ENCODE assay signal across 25 mouse cellular contexts in genomic region chr1:163380591-163380990, GRCm38 (mm10). TPM values are rescaled to one million over a fixed set of nuclear protein-coding genes. Genes with fewer than 3 reads are reported as not detected.
DNase-seq lines count a peak whose midpoint lies in the region; ATAC-seq and TF ChIP-seq lines count a peak whose summit lies in the region.
"Had no signal": no experiment of that assay in that cellular context is flagged by ENCODE, and none has a peak within 500 bp of the region (broad histone marks: within the 10 kb centered on the region; RNA-seq: fewer than 3 reads in every experiment).

No protein-coding gene starts in this region.

- H3K9me3 ChIP-seq in heart, embryonic 13.5 days, result no peaks in the 10 kb centered on the region
- no peaks in the 10 kb centered on the region for H3K9me3 ChIP-seq in stomach, embryonic 15.5 days
- H3K9me3 ChIP-seq in stomach, postnatal 0 days (ENCODE audit: control insufficient read depth, low read length), result no peaks in the 10 kb centered on the region
- no peaks in the 10 kb centered on the region for H3K9me3 ChIP-seq in forebrain, embryonic 13.5 days (replicated peaks)
- no peaks in the 10 kb centered on the region for H3K9me3 ChIP-seq in midbrain, embryonic 16.5 days (replicated peaks; ENCODE audit: control insufficient read depth, low read length, poor library complexity, severe bottlenecking)
- H3K9me3 ChIP-seq: forebrain, embryonic 10.5 days; G1E; hindbrain, embryonic 10.5 days; hindbrain, embryonic 15.5 days; limb, embryonic 12.5 days; liver, embryonic 15.5 days; midbrain, embryonic 10.5 days; midbrain, embryonic 15.5 days; neural tube, embryonic 12.5 days had no signal

- H3K4me2 ChIP-seq in heart, embryonic 13.5 days, result no peak overlapping the region
- no peak overlapping the region for H3K4me2 ChIP-seq in stomach, embryonic 15.5 days
- H3K4me2 ChIP-seq in stomach, postnatal 0 days (replicated peaks; ENCODE audit: low read depth), result no peak overlapping the region
- H3K4me2 ChIP-seq in forebrain, embryonic 13.5 days, result no peak overlapping the region
- no peak overlapping the region for H3K4me2 ChIP-seq in midbrain, embryonic 16.5 days (ENCODE audit: low read length)
- H3K4me2 ChIP-seq: hindbrain, embryonic 15.5 days; limb, embryonic 12.5 days; liver, embryonic 15.5 days; midbrain, embryonic 15.5 days; neural tube, embryonic 12.5 days had no signal

- H3K9ac ChIP-seq in heart, embryonic 13.5 days, result no peak overlapping the region
- no peak overlapping the region for H3K9ac ChIP-seq in stomach, embryonic 15.5 days
- H3K9ac ChIP-seq in stomach, postnatal 0 days (ENCODE audit: low read length), result no peak overlapping the region
- H3K9ac ChIP-seq in forebrain, embryonic 13.5 days, result no peak overlapping the region
- no peak overlapping the region for H3K9ac ChIP-seq in midbrain, embryonic 16.5 days (ENCODE audit: low read depth, low read length)
- H3K9ac ChIP-seq: hindbrain, embryonic 15.5 days; limb, embryonic 12.5 days; liver, embryonic 15.5 days; midbrain, embryonic 15.5 days; neural tube, embryonic 12.5 days had no signal

- H3K4me1 ChIP-seq in heart, embryonic 13.5 days, result peaks cover 28% of the 10 kb centered on the region
- no peaks in the 10 kb centered on the region for H3K4me1 ChIP-seq in stomach, embryonic 15.5 days
- no peaks in the 10 kb centered on the region for H3K4me1 ChIP-seq in stomach, postnatal 0 days (replicated peaks; ENCODE audit: control insufficient read depth, insufficient read depth)
- H3K4me1 ChIP-seq in brown adipose tissue, adult 24 weeks (ENCODE audit: control insufficient read depth, insufficient read depth, insufficient read length, low read length), result peaks cover 21% of the 10 kb centered on the region; the same call in 1 of the 2 replicates
- H3K4me1 ChIP-seq in forebrain, embryonic 13.5 days, result no peaks in the 10 kb centered on the region
- H3K4me1 ChIP-seq in midbrain, embryonic 16.5 days (ENCODE audit: control insufficient read depth, insufficient read depth, low read length), result no peaks in the 10 kb centered on the region
- H3K4me1 ChIP-seq: hindbrain, embryonic 10.5 days; hindbrain, embryonic 15.5 days; liver, embryonic 15.5 days; midbrain, embryonic 15.5 days; neural tube, embryonic 12.5 days had no signal

- ATAC-seq in heart, embryonic 13.5 days (ENCODE audit: extremely low read depth, insufficient number of reproducible peaks, low FRiP score, low TSS enrichment), result no peak
- 0 out of 2 replicates have a peak, but pooled peaks have one; percentile 39 for ATAC-seq in stomach, embryonic 15.5 days (ENCODE audit: insufficient read depth, low FRiP score, low read depth)
- no peak for ATAC-seq in stomach, postnatal 0 days (ENCODE audit: low FRiP score, low TSS enrichment)
- ATAC-seq in forebrain, embryonic 13.5 days, result no peak
- no peak for ATAC-seq in midbrain, embryonic 16.5 days
- ATAC-seq: forebrain, embryonic 16.5 days; inflammation-experienced regulatory T-cells, adult 6 months; midbrain, embryonic 15.5 days had no signal

- intact Hi-C loops in heart, postnatal 25 days (cut with DNase I), result loop anchor here (5.0 to 10.0 kb wide), 2 partner anchors 63 to 226 kb away; no protein-coding TSS in a partner anchor

- no peaks in the 10 kb centered on the region for H3K27me3 ChIP-seq in heart, embryonic 13.5 days (replicated peaks)
- H3K27me3 ChIP-seq in stomach, embryonic 15.5 days (replicated peaks), result no peaks in the 10 kb centered on the region
- H3K27me3 ChIP-seq in stomach, postnatal 0 days (ENCODE audit: control insufficient read depth, insufficient read depth, low read length), result no peaks in the 10 kb centered on the region
- no peaks in the 10 kb centered on the region for H3K27me3 ChIP-seq in forebrain, embryonic 13.5 days
- no peaks in the 10 kb centered on the region for H3K27me3 ChIP-seq in midbrain, embryonic 16.5 days (ENCODE audit: control insufficient read depth, insufficient read depth, low read depth, low read length)
- H3K27me3 ChIP-seq: hindbrain, embryonic 15.5 days; limb, embryonic 12.5 days; liver, embryonic 15.5 days; midbrain, embryonic 15.5 days; neural tube, embryonic 12.5 days had no signal

- TF ChIP-seq EP300 in stomach, postnatal 0 days (optimal IDR thresholded peaks at IDR 0.05), result no peak

- no peak for TF ChIP-seq CTCF in stomach, postnatal 0 days (IDR thresholded peaks at IDR 0.05; ENCODE audit: low read depth)

- DNase-seq in heart, postnatal 25 days (ENCODE audit: low spot score), result no peak
- no peak for DNase-seq in stomach, postnatal 0 days (ENCODE audit: low spot score)
- DNase-seq: B cell, adult 2 months; cerebellum, adult 2 months; cerebellum, postnatal 14 days; kidney, adult 11 months; right cerebral cortex, postnatal 4 days; thymus, postnatal 4 days had no signal

- H3K36me3 ChIP-seq in heart, embryonic 13.5 days, result peaks cover 15% of the 10 kb centered on the region
- H3K36me3 ChIP-seq in stomach, embryonic 15.5 days, result no peaks in the 10 kb centered on the region
- H3K36me3 ChIP-seq in stomach, postnatal 0 days (ENCODE audit: control insufficient read depth, insufficient read depth, low read length), result no peaks in the 10 kb centered on the region
- peaks cover 23% of the 10 kb centered on the region for H3K36me3 ChIP-seq in forebrain, embryonic 13.5 days (ENCODE audit: poor library complexity, severe bottlenecking)
- peaks cover 5% of the 10 kb centered on the region for H3K36me3 ChIP-seq in midbrain, embryonic 16.5 days (ENCODE audit: control insufficient read depth, insufficient read depth, low read length)

- no peak overlapping the region for H3K4me3 ChIP-seq in heart, embryonic 13.5 days
- no peak overlapping the region for H3K4me3 ChIP-seq in stomach, embryonic 15.5 days (replicated peaks)
- H3K4me3 ChIP-seq in stomach, postnatal 0 days (ENCODE audit: low read depth, low read length), result no peak overlapping the region
- H3K4me3 ChIP-seq in brown adipose tissue, adult 24 weeks (ENCODE audit: insufficient read depth, low read depth, low read length), result no peak overlapping the region
- no peak overlapping the region for H3K4me3 ChIP-seq in forebrain, embryonic 13.5 days
- no peak overlapping the region for H3K4me3 ChIP-seq in midbrain, embryonic 16.5 days (ENCODE audit: low read depth, low read length)
- H3K4me3 ChIP-seq: forebrain, embryonic 10.5 days; hindbrain, embryonic 10.5 days; hindbrain, embryonic 15.5 days; left cerebral cortex, adult 2 months; limb, embryonic 12.5 days; liver, embryonic 15.5 days; midbrain, embryonic 10.5 days; midbrain, embryonic 15.5 days; neural tube, embryonic 12.5 days had no signal

- WGBS in heart, embryonic 13.5 days, result 20% methylated on average over 1 of the region's 1 CpGs
- WGBS in stomach, embryonic 15.5 days, result 61% methylated on average over 1 of the region's 1 CpGs
- WGBS in stomach, postnatal 0 days, result 50% methylated on average over 1 of the region's 1 CpGs
- WGBS in forebrain, embryonic 13.5 days, result 54% methylated on average over 1 of the region's 1 CpGs
- whole genome bisulfite sequencing in midbrain, embryonic 16.5 days, result 88% methylated on average over 1 of the region's 1 CpGs

- H3K27ac ChIP-seq in heart, embryonic 13.5 days (replicated peaks), result 0 out of 2 replicates have a peak overlapping the region, but pooled peaks have one; percentile 36
- H3K27ac ChIP-seq in stomach, embryonic 15.5 days, result no peak overlapping the region
- H3K27ac ChIP-seq in stomach, postnatal 0 days (replicated peaks), result no peak overlapping the region
- H3K27ac ChIP-seq in brown adipose tissue, adult 24 weeks (replicated peaks; ENCODE audit: low read depth, low read length), result peak overlapping the region; percentile 77
- H3K27ac ChIP-seq in forebrain, embryonic 13.5 days, result no peak overlapping the region
- H3K27ac ChIP-seq in midbrain, embryonic 16.5 days (ENCODE audit: low read length), result no peak overlapping the region
- H3K27ac ChIP-seq: forebrain, embryonic 10.5 days; hindbrain, embryonic 10.5 days; hindbrain, embryonic 15.5 days; left cerebral cortex, adult 2 months; limb, embryonic 12.5 days; liver, embryonic 15.5 days; midbrain, embryonic 10.5 days; midbrain, embryonic 15.5 days; neural tube, embryonic 12.5 days had no signal

RNA-seq across cellular contexts. Expression of gene Gorab, which starts 22.9 kb away (rescaled TPM):
- polyA plus RNA-seq in heart, embryonic 13.5 days (2015; fragmentation: Nextera tagmentation; extraction: Ambion mirVana), result 9.5 and 10.8 TPM in 2 replicates
- total RNA-seq in heart, postnatal 25 days (2021), result 1 to 10 TPM; 2.6 to 3.2 TPM
- polyA plus RNA-seq in stomach, embryonic 15.5 days (2015; fragmentation: Nextera tagmentation; extraction: Ambion mirVana), result 17.3 and 19.7 TPM in 2 replicates
- polyA plus RNA-seq in stomach, postnatal 0 days (2015; fragmentation: Nextera tagmentation; extraction: Ambion mirVana), result 9.7 and 10.4 TPM in 2 replicates
- 4.0 and 5.5 TPM in 2 replicates for polyA plus RNA-seq in brown adipose tissue, adult 24 weeks (2012; ENCODE audit: insufficient read depth, insufficient read length, missing spikeins)
- 25.2 and 28.9 TPM in 2 replicates for polyA plus RNA-seq in forebrain, embryonic 13.5 days (2015; fragmentation: Nextera tagmentation; extraction: Ambion mirVana)
- polyA plus RNA-seq in midbrain, embryonic 16.5 days (2015; fragmentation: Nextera tagmentation; extraction: Ambion mirVana), result 23.4 and 23.5 TPM in 2 replicates

Comparison
In these comparisons a context has a peak if more than half of its experiments do, and no peak if none do; other contexts are left out.
1. H3K27ac ChIP-seq: peak in heart, embryonic 13.5 days (single experiment) and brown adipose tissue, adult 24 weeks (single experiment); none in stomach, embryonic 15.5 days (single experiment), stomach, postnatal 0 days (single experiment), forebrain, embryonic 13.5 days (single experiment) and midbrain, embryonic 16.5 days (single experiment).